Mouse (Mus musculus): ENCODE measurements around the gene Rprml. TPM values are rescaled to one million over a fixed set of nuclear protein-coding genes. Genes with fewer than 3 reads are reported as not detected.
A peak's percentile ranks its signal among the peaks of the same experiment; 100 is the strongest.

Rprml gene
- polyA plus RNA-seq (2015; fragmentation: Nextera tagmentation; extraction: Ambion mirVana), result 0.44 and 0.52 TPM in 2 replicates

GRCm38 (mm10) chr11:103649301-103649982 lies at the start of gene Rprml:
TSS of gene Rprml (plus strand) at chr11:103649570.
- H3K9ac ChIP-seq, result no peak within 1 kb of the TSS
- 0 out of 2 replicates have a peak, but pooled peaks have one; percentile 10 for ATAC-seq
- peak within 1 kb of the TSS; percentile 73 for H3K4me2 ChIP-seq (replicated peaks)
- peak within 1 kb of the TSS; percentile 35 for H3K4me3 ChIP-seq (replicated peaks)
- no peaks in the 10 kb centered on the region for H3K36me3 ChIP-seq
- WGBS, result under 1% methylated on average over 71 of the region's 71 CpGs
- H3K4me1 ChIP-seq (replicated peaks), result peaks cover 20% of the 10 kb centered on the region
- no peaks in the 10 kb centered on the region for H3K9me3 ChIP-seq
- H3K27ac ChIP-seq, result no peak within 1 kb of the TSS
- H3K27me3 ChIP-seq (replicated peaks), result peaks cover 63% of the 10 kb centered on the region

GRCm38 (mm10) chr11:103606611-103607010 lies 42.8 kb upstream of the Rprml start:
- Histone ChIP-seq H3K27ac (no peak overlapping the region), H3K36me3 (no peaks in the 10 kb centered on the region), H3K27me3 (replicated peaks) (no peaks in the 10 kb centered on the region), H3K9ac (no peak overlapping the region), H3K9me3 (no peaks in the 10 kb centered on the region), H3K4me3 (replicated peaks) (no peak overlapping the region), H3K4me1 (replicated peaks) (no peaks in the 10 kb centered on the region), H3K4me2 (replicated peaks) (no peak overlapping the region)
- no peak for ATAC-seq
- WGBS, result 62% methylated on average over 5 of the region's 5 CpGs

- H3K27ac ChIP-seq, result no peak overlapping the region
- no peak overlapping the region for H3K9ac ChIP-seq
- H3K36me3 ChIP-seq, result no peaks in the 10 kb centered on the region
- no peak overlapping the region for H3K4me2 ChIP-seq (replicated peaks)
- H3K4me3 ChIP-seq (replicated peaks), result no peak overlapping the region
- ATAC-seq, result no peak
- no peaks in the 10 kb centered on the region for H3K9me3 ChIP-seq
- 90% methylated on average over 2 of the region's 2 CpGs for WGBS
- H3K4me1 ChIP-seq (replicated peaks), result no peaks in the 10 kb centered on the region
- no peaks in the 10 kb centered on the region for H3K27me3 ChIP-seq (replicated peaks)
Observed at GRCm38 (mm10) chr11:103610772-103611171, 38.6 kb upstream of the Rprml start.

- Histone ChIP-seq H3K27me3 (replicated peaks) (no peaks in the 10 kb centered on the region), H3K4me3 (replicated peaks) (no peak within 1 kb of the TSS), H3K4me2 (replicated peaks) (no peak within 1 kb of the TSS), H3K4me1 (replicated peaks) (no peaks in the 10 kb centered on the region), H3K9ac (no peak within 1 kb of the TSS), H3K27ac (no peak within 1 kb of the TSS), H3K36me3 (no peaks in the 10 kb centered on the region), H3K9me3 (no peaks in the 10 kb centered on the region)
- no peak for ATAC-seq
- 82% methylated on average over 9 of the region's 9 CpGs for WGBS
Observed at GRCm38 (mm10) chr11:103621040-103621439, 28.3 kb upstream of the Rprml start, which contains the start of gene Gm884. TSS of gene Gm884 (minus strand) at chr11:103621140.

- Histone ChIP-seq H3K36me3 (no peaks in the 10 kb centered on the region), H3K27me3 (replicated peaks) (no peaks in the 10 kb centered on the region), H3K4me1 (replicated peaks) (no peaks in the 10 kb centered on the region), H3K27ac (no peak overlapping the region), H3K9ac (no peak overlapping the region), H3K9me3 (no peaks in the 10 kb centered on the region), H3K4me2 (replicated peaks) (no peak overlapping the region), H3K4me3 (replicated peaks) (no peak overlapping the region)
- ATAC-seq, result no peak
- WGBS, result 78% methylated on average over 23 of the region's 23 CpGs
Observed at GRCm38 (mm10) chr11:103627453-103627852, 21.9 kb upstream of the Rprml start.

- no peaks in the 10 kb centered on the region for H3K9me3 ChIP-seq
- H3K27ac ChIP-seq, result no peak overlapping the region
- H3K4me3 ChIP-seq (replicated peaks), result no peak overlapping the region
- ATAC-seq, result no peak
- H3K9ac ChIP-seq, result no peak overlapping the region
- 86% methylated on average over 7 of the region's 7 CpGs for WGBS
- H3K4me1 ChIP-seq (replicated peaks), result no peaks in the 10 kb centered on the region
- H3K4me2 ChIP-seq (replicated peaks), result no peak overlapping the region
- H3K27me3 ChIP-seq (replicated peaks), result peaks cover 11% of the 10 kb centered on the region
- no peaks in the 10 kb centered on the region for H3K36me3 ChIP-seq
Observed at GRCm38 (mm10) chr11:103634806-103635205, 14.6 kb upstream of the Rprml start.

- WGBS, result 72% methylated on average over 3 of the region's 3 CpGs
- Histone ChIP-seq H3K4me2 (replicated peaks) (no peak overlapping the region), H3K4me3 (replicated peaks) (no peak overlapping the region), H3K9ac (no peak overlapping the region), H3K4me1 (replicated peaks) (no peaks in the 10 kb centered on the region), H3K27me3 (replicated peaks) (peaks cover 12% of the 10 kb centered on the region), H3K36me3 (no peaks in the 10 kb centered on the region), H3K9me3 (no peaks in the 10 kb centered on the region), H3K27ac (no peak overlapping the region)
- no peak for ATAC-seq
Observed at GRCm38 (mm10) chr11:103635481-103635880, 13.9 kb upstream of the Rprml start.

- Histone ChIP-seq H3K4me2 (replicated peaks) (no peak overlapping the region), H3K27me3 (replicated peaks) (peaks cover 12% of the 10 kb centered on the region), H3K4me1 (replicated peaks) (no peaks in the 10 kb centered on the region), H3K4me3 (replicated peaks) (no peak overlapping the region), H3K36me3 (no peaks in the 10 kb centered on the region), H3K9me3 (no peaks in the 10 kb centered on the region), H3K9ac (no peak overlapping the region), H3K27ac (no peak overlapping the region)
- WGBS, result 68% methylated on average over 6 of the region's 6 CpGs
- no peak for ATAC-seq
Observed at GRCm38 (mm10) chr11:103636261-103636660, 13.1 kb upstream of the Rprml start.

- no peaks in the 10 kb centered on the region for H3K36me3 ChIP-seq
- 67% methylated on average over 3 of the region's 3 CpGs for WGBS
- H3K4me1 ChIP-seq (replicated peaks), result no peaks in the 10 kb centered on the region
- H3K4me2 ChIP-seq (replicated peaks), result no peak within 1 kb of the TSS
- H3K4me3 ChIP-seq (replicated peaks), result no peak within 1 kb of the TSS
- no peak within 1 kb of the TSS for H3K27ac ChIP-seq
- no peak for ATAC-seq
- H3K9ac ChIP-seq, result no peak within 1 kb of the TSS
- no peaks in the 10 kb centered on the region for H3K9me3 ChIP-seq
- H3K27me3 ChIP-seq (replicated peaks), result peaks cover 12% of the 10 kb centered on the region
Observed at GRCm38 (mm10) chr11:103638790-103639189, 10.6 kb upstream of the Rprml start, which contains the start of gene Lyzl6. TSS of gene Lyzl6 (minus strand) at chr11:103638890.

- Histone ChIP-seq H3K27me3 (replicated peaks) (peaks cover 12% of the 10 kb centered on the region), H3K4me2 (replicated peaks) (no peak overlapping the region), H3K4me3 (replicated peaks) (no peak overlapping the region), H3K36me3 (no peaks in the 10 kb centered on the region), H3K9ac (no peak overlapping the region), H3K27ac (no peak overlapping the region), H3K9me3 (no peaks in the 10 kb centered on the region), H3K4me1 (replicated peaks) (no peaks in the 10 kb centered on the region)
- WGBS, result 4% methylated on average over 10 of the region's 10 CpGs
- no peak for ATAC-seq
Observed at GRCm38 (mm10) chr11:103639407-103639946, 9.9 kb upstream of the Rprml start.

GRCm38 (mm10) chr11:103643211-103643610 lies 6.2 kb upstream of the Rprml start:
- ATAC-seq, result no peak
- Histone ChIP-seq H3K4me1 (replicated peaks) (0 out of 2 replicates have a peak, but pooled peaks cover 2% of the 10 kb centered on the region), H3K4me3 (replicated peaks) (no peak overlapping the region), H3K27me3 (replicated peaks) (peaks cover 27% of the 10 kb centered on the region), H3K27ac (no peak overlapping the region), H3K9ac (no peak overlapping the region), H3K9me3 (no peaks in the 10 kb centered on the region), H3K36me3 (no peaks in the 10 kb centered on the region), H3K4me2 (replicated peaks) (no peak overlapping the region)
- WGBS, result 71% methylated on average over 9 of the region's 9 CpGs

- Histone ChIP-seq H3K9me3 (no peaks in the 10 kb centered on the region), H3K4me1 (replicated peaks) (peaks cover 14% of the 10 kb centered on the region), H3K27me3 (replicated peaks) (peaks cover 40% of the 10 kb centered on the region), H3K4me2 (replicated peaks) (no peak overlapping the region), H3K36me3 (no peaks in the 10 kb centered on the region), H3K27ac (no peak overlapping the region), H3K4me3 (replicated peaks) (no peak overlapping the region), H3K9ac (no peak overlapping the region)
- no peak for ATAC-seq
- WGBS, result 43% methylated on average over 8 of the region's 8 CpGs
Observed at GRCm38 (mm10) chr11:103645731-103646130, 3.6 kb upstream of the Rprml start.

- Histone ChIP-seq H3K9me3 (no peaks in the 10 kb centered on the region), H3K4me1 (replicated peaks) (peaks cover 14% of the 10 kb centered on the region), H3K4me2 (replicated peaks) (no peak overlapping the region), H3K36me3 (no peaks in the 10 kb centered on the region), H3K4me3 (replicated peaks) (no peak overlapping the region), H3K9ac (no peak overlapping the region), H3K27me3 (replicated peaks) (peaks cover 45% of the 10 kb centered on the region), H3K27ac (no peak overlapping the region)
- no peak for ATAC-seq
- 71% methylated on average over 6 of the region's 6 CpGs for WGBS
Observed at GRCm38 (mm10) chr11:103646301-103646700, 3.1 kb upstream of the Rprml start.

All from intestine, embryonic 15.5 days (tissue).